Mouse (Mus musculus) stomach, embryonic 16.5 days (tissue): ENCODE data around the gene Galnt6. TPM values are rescaled to one million over a fixed set of nuclear protein-coding genes. Genes with fewer than 3 reads are reported as not detected.

Experiments
- ATAC-seq: fragments of 200-750 bp; cut with Nextera tagmentation; 2 replicates; pipeline ENCODE4 v1.8.0; 2017; ENCODE audit warnings: moderate number of reproducible peaks, moderate TSS enrichment; ENCODE audit not compliant: insufficient read depth, low FRiP score
- H3K27ac ChIP-seq: fragments of 300-500 bp; sonication (generic); 2 replicates; pipeline ENCODE4 v1.5.1; 2014; ENCODE audit warnings: low read length
- H3K27me3 ChIP-seq: fragments of 300-500 bp; sonication (generic); 2 replicates; pipeline ENCODE4 v1.6.1; 2014; ENCODE audit warnings: low read length, control low read depth, mixed read lengths; ENCODE audit not compliant: control insufficient read depth, insufficient read depth
- H3K36me3 ChIP-seq: fragments of 300-500 bp; sonication (generic); 2 replicates; pipeline ENCODE4 v1.6.1; 2014; ENCODE audit warnings: low read length; ENCODE audit not compliant: control insufficient read depth, insufficient read depth
- H3K4me1 ChIP-seq: fragments of 300-500 bp; sonication (generic); 2 replicates; pipeline ENCODE4 v1.6.1; 2014; ENCODE audit warnings: low read length, control low read depth, mixed read lengths; ENCODE audit not compliant: control insufficient read depth, insufficient read depth
- H3K4me2 ChIP-seq: fragments of 300-500 bp; sonication (generic); 2 replicates; pipeline ENCODE4 v1.6.1; 2014; ENCODE audit warnings: low read depth, low read length, mixed read lengths
- H3K4me3 ChIP-seq: fragments of 300-500 bp; sonication (generic); replicated peaks from 2 replicates; pipeline ENCODE4 v1.5.1; 2014; ENCODE audit warnings: mild to moderate bottlenecking, low read length
- H3K9ac ChIP-seq: fragments of 300-500 bp; sonication (generic); 2 replicates; pipeline ENCODE4 v1.6.1; 2014; ENCODE audit warnings: low read length
- H3K9me3 ChIP-seq: fragments of 300-500 bp; sonication (generic); replicated peaks from 2 replicates; pipeline ENCODE4 v1.6.1; 2016; ENCODE audit warnings: low read length, control low read depth; ENCODE audit not compliant: control insufficient read depth
- WGBS: fragments of 180-500 bp; shearing (Covaris S2); extraction: QIAGEN DNeasy Blood & Tissue Kit; methylation state at CpG from one replicate; pipeline ENCODE4 v1.1.7; 2014; 5-methylcytosine and 5-hydroxymethylcytosine counted together
- polyA plus RNA-seq: library from polyadenylated mRNA; unstranded; fragments of >200 nt; fragmentation: Nextera tagmentation; extraction: Ambion mirVana; gene quantifications from 2 replicates; pipeline ENCODE4 v1.2.1, GENCODE M21; 2015

The Galnt6 gene
- polyA plus RNA-seq, 1 experiment from 2014 or later = 6.9 TPM

- WGBS = 37% methylated on average over 5 of the region's 5 CpGs
- Histone ChIP-seq H3K27me3 (peaks cover 25% of the 10 kb centered on the region), H3K9me3 (no peaks in the 10 kb centered on the region), H3K4me2 (no peak overlapping the region), H3K4me3 (no peak overlapping the region), H3K27ac (no peak overlapping the region), H3K4me1 (no peaks in the 10 kb centered on the region; the same call in 1 of the 2 replicates), H3K36me3 (no peaks in the 10 kb centered on the region), H3K9ac (no peak overlapping the region)
- ATAC-seq = 0 out of 2 replicates have a peak, but pooled peaks have one; percentile 22
Measured at GRCm38 (mm10) chr15:100732580-100732979, 3.4 kb upstream of the Galnt6 start.

GRCm38 (mm10) chr15:100731081-100731480 is 1.9 kb upstream of the Galnt6 start:
- Histone ChIP-seq H3K4me2 (no peak overlapping the region), H3K4me3 (no peak overlapping the region), H3K27me3 (peaks cover 31% of the 10 kb centered on the region), H3K9ac (no peak overlapping the region), H3K9me3 (no peaks in the 10 kb centered on the region), H3K36me3 (no peaks in the 10 kb centered on the region), H3K27ac (no peak overlapping the region), H3K4me1 (no peaks in the 10 kb centered on the region; the same call in 1 of the 2 replicates)
- no peak for ATAC-seq
- WGBS = 44% methylated on average over 9 of the region's 9 CpGs

- WGBS = 35% methylated on average over 9 of the region's 9 CpGs
- no peak for ATAC-seq
- Histone ChIP-seq H3K9me3 (no peaks in the 10 kb centered on the region), H3K4me2 (peak overlapping the region; percentile 58), H3K4me1 (no peaks in the 10 kb centered on the region; the same call in 1 of the 2 replicates), H3K27ac (no peak overlapping the region), H3K27me3 (peaks cover 31% of the 10 kb centered on the region), H3K9ac (peak overlapping the region; percentile 50; the same call in 1 of the 2 replicates), H3K4me3 (peak overlapping the region; percentile 40), H3K36me3 (no peaks in the 10 kb centered on the region)
Measured at GRCm38 (mm10) chr15:100728586-100728985, 590 bp downstream of the Galnt6 start.

GRCm38 (mm10) chr15:100727834-100728233 is 1.3 kb downstream of the Galnt6 start:
- no peaks in the 10 kb centered on the region for H3K9me3 ChIP-seq
- no peak overlapping the region for H3K4me3 ChIP-seq
- H3K27me3 ChIP-seq = peaks cover 31% of the 10 kb centered on the region
- H3K27ac ChIP-seq = no peak overlapping the region; the same call in 1 of the 2 replicates
- WGBS = 71% methylated on average over 11 of the region's 11 CpGs
- H3K4me2 ChIP-seq = 0 out of 2 replicates have a peak overlapping the region, but pooled peaks have one; percentile 2
- no peaks in the 10 kb centered on the region; the same call in 1 of the 2 replicates for H3K4me1 ChIP-seq
- no peak overlapping the region for H3K9ac ChIP-seq
- ATAC-seq = peak; percentile 82; the same call in 1 of the 2 replicates
- H3K36me3 ChIP-seq = no peaks in the 10 kb centered on the region

- H3K27me3 ChIP-seq = peaks cover 31% of the 10 kb centered on the region
- H3K4me3 ChIP-seq = no peak overlapping the region
- 86% methylated on average over 11 of the region's 11 CpGs for WGBS
Measured at GRCm38 (mm10) chr15:100726721-100727120, 2.5 kb downstream of the Galnt6 start.

GRCm38 (mm10) chr15:100723505-100723904 is 5.7 kb downstream of the Galnt6 start:
- H3K4me1 ChIP-seq = no peaks in the 10 kb centered on the region
- no peaks in the 10 kb centered on the region for H3K9me3 ChIP-seq
- H3K36me3 ChIP-seq = no peaks in the 10 kb centered on the region
- WGBS = 48% methylated on average over 14 of the region's 14 CpGs
- H3K4me2 ChIP-seq = no peak overlapping the region
- H3K4me3 ChIP-seq = no peak overlapping the region
- no peak overlapping the region for H3K9ac ChIP-seq
- H3K27me3 ChIP-seq = peaks cover 15% of the 10 kb centered on the region; the same call in 1 of the 2 replicates
- no peak for ATAC-seq
- H3K27ac ChIP-seq = no peak overlapping the region

More at GRCm38 (mm10) chr15:100726721-100727120, 2.5 kb downstream of the Galnt6 start:
- H3K9me3 ChIP-seq = no peaks in the 10 kb centered on the region
- no peaks in the 10 kb centered on the region; the same call in 1 of the 2 replicates for H3K4me1 ChIP-seq
- no peak overlapping the region for H3K9ac ChIP-seq
- ATAC-seq = no peak
- no peak overlapping the region for H3K27ac ChIP-seq
- H3K4me2 ChIP-seq = no peak overlapping the region
- no peaks in the 10 kb centered on the region for H3K36me3 ChIP-seq

GRCm38 (mm10) chr15:100722564-100722963 is 6.6 kb downstream of the Galnt6 start:
- H3K9ac ChIP-seq = no peak overlapping the region
- H3K4me2 ChIP-seq = no peak overlapping the region
- peaks cover 6% of the 10 kb centered on the region; the same call in 1 of the 2 replicates for H3K27me3 ChIP-seq
- no peaks in the 10 kb centered on the region for H3K4me1 ChIP-seq
- no peak overlapping the region for H3K4me3 ChIP-seq
- ATAC-seq = peak; percentile 45; the same call in 1 of the 2 replicates
- no peaks in the 10 kb centered on the region for H3K36me3 ChIP-seq
- 54% methylated on average over 6 of the region's 6 CpGs for WGBS
- peak overlapping the region; percentile 36 for H3K27ac ChIP-seq
- H3K9me3 ChIP-seq = no peaks in the 10 kb centered on the region

- WGBS = 32% methylated on average over 4 of the region's 4 CpGs
- ATAC-seq = peak; percentile 54
- H3K36me3 ChIP-seq = no peaks in the 10 kb centered on the region
- H3K9ac ChIP-seq = no peak overlapping the region
- no peaks in the 10 kb centered on the region for H3K9me3 ChIP-seq
- H3K4me3 ChIP-seq = no peak overlapping the region
- no peaks in the 10 kb centered on the region for H3K4me1 ChIP-seq
- peak overlapping the region; percentile 36 for H3K27ac ChIP-seq
- H3K4me2 ChIP-seq = no peak overlapping the region
- peaks cover 2% of the 10 kb centered on the region; the same call in 1 of the 2 replicates for H3K27me3 ChIP-seq
Measured at GRCm38 (mm10) chr15:100722026-100722425, 7.2 kb downstream of the Galnt6 start.

GRCm38 (mm10) chr15:100721445-100721844 is 7.7 kb downstream of the Galnt6 start:
- no peak overlapping the region for H3K9ac ChIP-seq
- H3K4me3 ChIP-seq = no peak overlapping the region
- H3K27me3 ChIP-seq = no peaks in the 10 kb centered on the region
- no peak overlapping the region for H3K4me2 ChIP-seq
- H3K9me3 ChIP-seq = no peaks in the 10 kb centered on the region
- no peak for ATAC-seq
- 82% methylated on average over 5 of the region's 5 CpGs for WGBS
- H3K27ac ChIP-seq = no peak overlapping the region
- no peaks in the 10 kb centered on the region for H3K4me1 ChIP-seq
- no peaks in the 10 kb centered on the region for H3K36me3 ChIP-seq
